Mouse (Mus musculus) telencephalon, adult 2 months (tissue): ENCODE data around the gene Otop2.

ENCODE experiments used
- DNase-seq: peaks from one replicate; pipeline ENCODE4 v3.0.0-alpha.2; 2011; ENCODE audit warnings: low read depth, low spot score

Gene Otop2

GRCm38 (mm10) chr11:115297214-115297826 is 9.6 kb upstream of the Otop2 start, which contains the start of gene Fads6:
Fads6 (minus strand) TSS chr11:115297663.
- DNase-seq = peak; percentile 51

GRCm38 (mm10) chr11:115298160-115298559 is 8.8 kb upstream of the Otop2 start:
- no peak for DNase-seq

- DNase-seq = no peak
These were observed 6.2 kb upstream of the Otop2 start for GRCm38 (mm10) chr11:115300745-115301144.

GRCm38 (mm10) chr11:115301351-115301750 is 5.6 kb upstream of the Otop2 start:
- DNase-seq = no peak

GRCm38 (mm10) chr11:115303167-115303566 is 3.8 kb upstream of the Otop2 start:
- no peak for DNase-seq

- DNase-seq = no peak
These were observed 1.8 kb downstream of the Otop2 start for GRCm38 (mm10) chr11:115308781-115309180.

- DNase-seq = no peak
These were observed 7.3 kb downstream of the Otop2 start for GRCm38 (mm10) chr11:115314249-115314648.

- DNase-seq = no peak
These were observed 10.2 kb downstream of the Otop2 start for GRCm38 (mm10) chr11:115317204-115317603.

- no peak for DNase-seq
These were observed 11.5 kb downstream of the Otop2 start for GRCm38 (mm10) chr11:115318245-115319027.

- DNase-seq = no peak
These were observed 12.9 kb downstream of the Otop2 start for GRCm38 (mm10) chr11:115319704-115320383.

GRCm38 (mm10) chr11:115321906-115322693 is 15.1 kb downstream of the Otop2 start, which contains the start of gene Ush1g:
Ush1g (minus strand) TSS chr11:115322041.
- no peak for DNase-seq

GRCm38 (mm10) chr11:115323354-115323753 is 16.4 kb downstream of the Otop2 start:
- DNase-seq = no peak

GRCm38 (mm10) chr11:115326730-115327129 is 19.8 kb downstream of the Otop2 start:
- DNase-seq = no peak

GRCm38 (mm10) chr11:115329339-115329738 is 22.4 kb downstream of the Otop2 start:
- DNase-seq = no peak

GRCm38 (mm10) chr11:115334531-115334930 is 27.6 kb downstream of the Otop2 start, which contains the start of gene Otop3:
Otop3 (plus strand) TSS chr11:115334731.
- DNase-seq = no peak

GRCm38 (mm10) chr11:115335223-115335622 is 28.3 kb downstream of the Otop2 start:
- no peak for DNase-seq

- DNase-seq = no peak
These were observed 29.2 kb downstream of the Otop2 start for GRCm38 (mm10) chr11:115336115-115336514.

GRCm38 (mm10) chr11:115337350-115337749 is 30.4 kb downstream of the Otop2 start:
- DNase-seq = no peak

- DNase-seq = no peak
These were observed 30.9 kb downstream of the Otop2 start for GRCm38 (mm10) chr11:115337826-115338225.

GRCm38 (mm10) chr11:115341246-115341645 is 34.3 kb downstream of the Otop2 start:
- DNase-seq = no peak

GRCm38 (mm10) chr11:115341866-115342265 is 34.9 kb downstream of the Otop2 start:
- no peak for DNase-seq
